Mouse (Mus musculus) ES-E14 (cell line): ENCODE data around the gene Igfbp3.

Experiments
- CHD2 ChIP-seq: IDR thresholded peaks from 2 replicates; pipeline ENCODE4 v1.6.1; 2014; ENCODE audit warnings: mild to moderate bottlenecking, low read depth, low read length, inconsistent platforms
- HCFC1 ChIP-seq: IDR thresholded peaks from 2 replicates; pipeline ENCODE4 v1.6.1; 2012; ENCODE audit warnings: low read length, inconsistent platforms, borderline replicate concordance; ENCODE audit not compliant: insufficient read depth
- MAFK ChIP-seq: IDR thresholded peaks from 2 replicates; pipeline ENCODE4 v1.6.1; 2014; ENCODE audit warnings: mild to moderate bottlenecking, low read depth, low read length, inconsistent platforms; ENCODE audit not compliant: insufficient read depth
- ZC3H11A ChIP-seq: IDR thresholded peaks from 2 replicates; pipeline ENCODE4 v1.6.1; 2012; ENCODE audit warnings: low read depth, mild to moderate bottlenecking, inconsistent platforms, low read length, borderline replicate concordance

GRCm38 (mm10) chr11:7250870-7251269 lies 37.1 kb upstream of the Igfbp3 start:
- TF ChIP-seq HCFC1 (no peak), MAFK (no peak), ZC3H11A (no peak), CHD2 (no peak)
